Mouse (Mus musculus): Measurements from ENCODE around the gene Tnf. TPM values are rescaled to one million over a fixed set of nuclear protein-coding genes. Genes with fewer than 3 reads are reported as not detected.

Gene Tnf
- polyA plus RNA-seq, 1 experiment = 0.15 TPM

- no peak for DNase-seq (ENCODE audit: low read depth)
- TF ChIP-seq POLR2A (IDR thresholded peaks at IDR 0.05; ENCODE audit: borderline replicate concordance, extremely low read depth, insufficient read depth, insufficient read length, poor library complexity, severe bottlenecking) (no peak), CTCF (IDR thresholded peaks at IDR 0.05; ENCODE audit: borderline replicate concordance, extremely low read depth, insufficient read depth, insufficient read length) (no peak)
These were observed 44.1 kb downstream of the Tnf start for GRCm38 (mm10) chr17:35157661-35158175.

- TF ChIP-seq POLR2A (IDR thresholded peaks at IDR 0.05; ENCODE audit: borderline replicate concordance, extremely low read depth, insufficient read depth, insufficient read length, poor library complexity, severe bottlenecking) = no peak
- TF ChIP-seq CTCF (IDR thresholded peaks at IDR 0.05; ENCODE audit: borderline replicate concordance, extremely low read depth, insufficient read depth, insufficient read length) = no peak
- no peak for DNase-seq (ENCODE audit: low read depth)
These were observed 44.6 kb downstream of the Tnf start for GRCm38 (mm10) chr17:35157254-35157653.

- TF ChIP-seq POLR2A (IDR thresholded peaks at IDR 0.05; ENCODE audit: borderline replicate concordance, extremely low read depth, insufficient read depth, insufficient read length, poor library complexity, severe bottlenecking) = no peak
- TF ChIP-seq CTCF (IDR thresholded peaks at IDR 0.05; ENCODE audit: borderline replicate concordance, extremely low read depth, insufficient read depth, insufficient read length) = no peak
- no peak for DNase-seq (ENCODE audit: low read depth)
These were observed 45.2 kb downstream of the Tnf start for GRCm38 (mm10) chr17:35156461-35157200.

GRCm38 (mm10) chr17:35155451-35155850 is 46.4 kb downstream of the Tnf start:
- DNase-seq (ENCODE audit: low read depth) = no peak
- TF ChIP-seq CTCF (IDR thresholded peaks at IDR 0.05; ENCODE audit: borderline replicate concordance, extremely low read depth, insufficient read depth, insufficient read length) (no peak), POLR2A (IDR thresholded peaks at IDR 0.05; ENCODE audit: borderline replicate concordance, extremely low read depth, insufficient read depth, insufficient read length, poor library complexity, severe bottlenecking) (no peak)

- TF ChIP-seq POLR2A (IDR thresholded peaks at IDR 0.05; ENCODE audit: borderline replicate concordance, extremely low read depth, insufficient read depth, insufficient read length, poor library complexity, severe bottlenecking) = no peak
- TF ChIP-seq CTCF (IDR thresholded peaks at IDR 0.05; ENCODE audit: borderline replicate concordance, extremely low read depth, insufficient read depth, insufficient read length) = no peak
- DNase-seq (ENCODE audit: low read depth) = no peak
These were observed 47.2 kb downstream of the Tnf start for GRCm38 (mm10) chr17:35154616-35155015.

- DNase-seq (ENCODE audit: low read depth) = no peak
- TF ChIP-seq CTCF (IDR thresholded peaks at IDR 0.05; ENCODE audit: borderline replicate concordance, extremely low read depth, insufficient read depth, insufficient read length) (no peak), POLR2A (IDR thresholded peaks at IDR 0.05; ENCODE audit: borderline replicate concordance, extremely low read depth, insufficient read depth, insufficient read length, poor library complexity, severe bottlenecking) (no peak)
These were observed 47.9 kb downstream of the Tnf start for GRCm38 (mm10) chr17:35153931-35154330.

- DNase-seq (ENCODE audit: low read depth) = no peak
- TF ChIP-seq CTCF (IDR thresholded peaks at IDR 0.05; ENCODE audit: borderline replicate concordance, extremely low read depth, insufficient read depth, insufficient read length) (no peak), POLR2A (IDR thresholded peaks at IDR 0.05; ENCODE audit: borderline replicate concordance, extremely low read depth, insufficient read depth, insufficient read length, poor library complexity, severe bottlenecking) (no peak)
These were observed 48.7 kb downstream of the Tnf start for GRCm38 (mm10) chr17:35153077-35153476.

- no peak for TF ChIP-seq CTCF (IDR thresholded peaks at IDR 0.05; ENCODE audit: borderline replicate concordance, extremely low read depth, insufficient read depth, insufficient read length)
- no peak for TF ChIP-seq POLR2A (IDR thresholded peaks at IDR 0.05; ENCODE audit: borderline replicate concordance, extremely low read depth, insufficient read depth, insufficient read length, poor library complexity, severe bottlenecking)
- DNase-seq (ENCODE audit: low read depth) = no peak
These were observed 49.7 kb downstream of the Tnf start for GRCm38 (mm10) chr17:35152121-35152520.

Other genes with a start within 250 kb of the Tnf start
- 6.3 and 7.1 TPM in 2 replicates for gene Hspa1b, start 242.8 kb downstream of the Tnf start, polyA plus RNA-seq (2012; rRNA removed)
- gene Gm20481, start 232.1 kb downstream of the Tnf start, polyA plus RNA-seq (2012; rRNA removed) = not detected in 2 replicates
- gene Hspa1a, start 229.9 kb downstream of the Tnf start, polyA plus RNA-seq (2012; rRNA removed) = 6.3 and 6.6 TPM in 2 replicates
- gene Hspa1l, start 229.3 kb downstream of the Tnf start, polyA plus RNA-seq (2012; rRNA removed) = 0.14 and 0.40 TPM in 2 replicates
- 136 and 185 TPM in 2 replicates for gene Lsm2, start 220.1 kb downstream of the Tnf start, polyA plus RNA-seq (2012; rRNA removed)
- gene Vars, start 201.0 kb downstream of the Tnf start, polyA plus RNA-seq (2012; rRNA removed) = 99.2 and 119 TPM in 2 replicates
- 0.49 and 0.71 TPM in 2 replicates for gene Vwa7, start 185.4 kb downstream of the Tnf start, polyA plus RNA-seq (2012; rRNA removed)
- gene Sapcd1, start 174.0 kb downstream of the Tnf start, polyA plus RNA-seq (2012; rRNA removed) = 4.0 and 6.5 TPM in 2 replicates
- gene Msh5, start 155.3 kb downstream of the Tnf start, polyA plus RNA-seq (2012; rRNA removed) = 4.2 and 6.4 TPM in 2 replicates
- gene Clic1, start 152.0 kb downstream of the Tnf start, polyA plus RNA-seq (2012; rRNA removed) = 69.6 and 89.8 TPM in 2 replicates
- 322 and 438 TPM in 2 replicates for gene Ddah2, start 143.0 kb downstream of the Tnf start, polyA plus RNA-seq (2012; rRNA removed)
- 0.42 and 0.50 TPM in 2 replicates for gene Ly6g6c, start 136.6 kb downstream of the Tnf start, polyA plus RNA-seq (2012; rRNA removed)
- 0.30 and 0.35 TPM in 2 replicates for gene Mpig6b, start 135.8 kb downstream of the Tnf start, polyA plus RNA-seq (2012; rRNA removed)
- 1.2 and 12.4 TPM in 2 replicates for gene Ly6g6e, start 125.1 kb downstream of the Tnf start, polyA plus RNA-seq (2012; rRNA removed)
- gene Ly6g6d, start 123.9 kb downstream of the Tnf start, polyA plus RNA-seq (2012; rRNA removed) = 1.8 and 2.7 TPM in 2 replicates
- gene Ly6g6f, start 116.4 kb downstream of the Tnf start, polyA plus RNA-seq (2012; rRNA removed) = 0.15 and 0.30 TPM in 2 replicates
- gene Abhd16a, start 112.7 kb downstream of the Tnf start, polyA plus RNA-seq (2012; rRNA removed) = 91.0 and 135 TPM in 2 replicates
- gene Ly6g5c, start 93.7 kb downstream of the Tnf start, polyA plus RNA-seq (2012; rRNA removed) = not detected in 2 replicates
- 3.1 and 3.4 TPM in 2 replicates for gene Ly6g5b, start 86.6 kb downstream of the Tnf start, polyA plus RNA-seq (2012; rRNA removed)
- gene Gpank1, start 80.6 kb downstream of the Tnf start, polyA plus RNA-seq (2012; rRNA removed) = 21.4 and 25.3 TPM in 2 replicates
- gene Csnk2b, start 80.0 kb downstream of the Tnf start, polyA plus RNA-seq (2012; rRNA removed) = 243 and 257 TPM in 2 replicates
- gene D17H6S53E, start 75.6 kb downstream of the Tnf start, polyA plus RNA-seq (2012; rRNA removed) = 3.3 and 4.6 TPM in 2 replicates
- 0.93 and 1.1 TPM in 2 replicates for gene Apom, start 70.0 kb downstream of the Tnf start, polyA plus RNA-seq (2012; rRNA removed)
- gene Bag6, start 66.8 kb downstream of the Tnf start, polyA plus RNA-seq (2012; rRNA removed) = 378 and 427 TPM in 2 replicates
- 367 and 409 TPM in 2 replicates for gene Prrc2a, start 37.1 kb downstream of the Tnf start, polyA plus RNA-seq (2012; rRNA removed)
- 1.6 and 2.2 TPM in 2 replicates for gene Aif1, start 25.9 kb downstream of the Tnf start, polyA plus RNA-seq (2012; rRNA removed)
- 8.2 and 11.8 TPM in 2 replicates for gene Lst1, start 13.6 kb downstream of the Tnf start, polyA plus RNA-seq (2012; rRNA removed)
- 0.58 and 1.1 TPM in 2 replicates for gene Ltb, start 7.6 kb downstream of the Tnf start, polyA plus RNA-seq (2012; rRNA removed)
- 0.27 and 0.29 TPM in 2 replicates for gene Lta, start 3.3 kb upstream of the Tnf start, polyA plus RNA-seq (2012; rRNA removed)
- not detected in 2 replicates for gene Gm16181, start 18.8 kb upstream of the Tnf start, polyA plus RNA-seq (2012; rRNA removed)
- gene Atp6v1g2, start 31.7 kb upstream of the Tnf start, polyA plus RNA-seq (2012; rRNA removed) = 72.5 and 74.9 TPM in 2 replicates
- gene Nfkbil1, start 33.8 kb upstream of the Tnf start, polyA plus RNA-seq (2012; rRNA removed) = 13.4 and 17.3 TPM in 2 replicates
- gene Ddx39b, start 39.7 kb upstream of the Tnf start, polyA plus RNA-seq (2012; rRNA removed) = 887 and 1,110 TPM in 2 replicates
- gene H2-D1, start 60.7 kb upstream of the Tnf start, polyA plus RNA-seq (2012; rRNA removed) = 37.1 and 39.5 TPM in 2 replicates
- gene H2-Q1, start 118.4 kb upstream of the Tnf start, polyA plus RNA-seq (2012; rRNA removed) = 0.10 TPM in 2 replicates
- 0.97 and 1.4 TPM in 2 replicates for gene H2-Q2, start 140.2 kb upstream of the Tnf start, polyA plus RNA-seq (2012; rRNA removed)
- gene H2-Q4, start 177.6 kb upstream of the Tnf start, polyA plus RNA-seq (2012; rRNA removed) = 2.9 and 3.0 TPM in 2 replicates
- 0.57 and 0.58 TPM in 2 replicates for gene H2-Q6, start 222.8 kb upstream of the Tnf start, polyA plus RNA-seq (2012; rRNA removed)
- gene H2-Q7, start 237.1 kb upstream of the Tnf start, polyA plus RNA-seq (2012; rRNA removed) = 3.6 and 4.3 TPM in 2 replicates

Measured in brain, embryonic 14.5 days (tissue).